Mouse (Mus musculus) liver, adult 2 months (tissue): ENCODE results near the gene Gon7. TPM values are rescaled to one million over a fixed set of nuclear protein-coding genes. Genes with fewer than 3 reads are reported as not detected.

Source experiments
- DNase-seq: peaks from one replicate; pipeline ENCODE4 v3.0.0-alpha.2; 2011; ENCODE audit warnings: low read depth, low spot score; ENCODE audit errors: extremely low read depth
- H3K27ac ChIP-seq: fragments of 200-500 bp; replicated peaks from 2 replicates; pipeline ENCODE4 v1.5.1; 2012; ENCODE audit warnings: low read depth, mild to moderate bottlenecking, control low read depth, inconsistent platforms, low read length; ENCODE audit not compliant: insufficient read depth
- H3K27me3 ChIP-seq: fragments of 200-500 bp; 2 replicates; pipeline ENCODE4 v1.6.1; 2012; ENCODE audit warnings: mild to moderate bottlenecking, moderate library complexity, low read length, inconsistent platforms; ENCODE audit not compliant: control insufficient read depth, insufficient read depth
- H3K36me3 ChIP-seq: fragments of 200-500 bp; 2 replicates; pipeline ENCODE4 v1.6.1; 2012; ENCODE audit warnings: low read length, inconsistent platforms; ENCODE audit not compliant: control insufficient read depth, insufficient read depth
- H3K4me1 ChIP-seq: fragments of 200-500 bp; 2 replicates; pipeline ENCODE4 v1.6.1; 2011; ENCODE audit warnings: low read length; ENCODE audit not compliant: control insufficient read depth, insufficient read depth
- H3K4me3 ChIP-seq: fragments of 200-500 bp; 2 replicates; pipeline ENCODE4 v1.5.1; 2011; ENCODE audit warnings: low read depth, mild to moderate bottlenecking, control low read depth, low read length, moderate library complexity; ENCODE audit not compliant: insufficient read depth
- H3K79me2 ChIP-seq: fragments of 200-500 bp; 2 replicates; pipeline ENCODE4 v1.6.1; 2012; ENCODE audit warnings: inconsistent platforms, mild to moderate bottlenecking, low read length, moderate library complexity; ENCODE audit not compliant: control insufficient read depth, insufficient read depth
- H3K9ac ChIP-seq: fragments of 200-500 bp; 2 replicates; pipeline ENCODE4 v1.6.1; 2012; ENCODE audit warnings: low read depth, mild to moderate bottlenecking, control low read depth, inconsistent platforms, low read length
- CTCF ChIP-seq: fragments of 200-500 bp; IDR thresholded peaks from 2 replicates; pipeline ENCODE4 v1.5.1; 2011; ENCODE audit warnings: low read depth, low read length, control low read depth
- POLR2A ChIP-seq: fragments of 200-500 bp; IDR thresholded peaks from 2 replicates; pipeline ENCODE4 v1.6.1; 2011; ENCODE audit warnings: low read length, control low read depth; ENCODE audit not compliant: insufficient read depth; ENCODE audit errors: extremely low read depth
- WGBS: fragments of 180-500 bp; shearing (Covaris S2); methylation state at CpG from one replicate; pipeline ENCODE4 v1.1.7; 2018; 5-methylcytosine and 5-hydroxymethylcytosine counted together
- polyA plus RNA-seq: library from polyadenylated mRNA; depleted of rRNA; stranded (reverse); fragments of >200 nt; gene quantifications from 2 replicates; pipeline ENCODE4 v1.2.3, GENCODE M21; 2012
- total RNA-seq: library from RNA; depleted of rRNA; stranded (reverse); fragments of >200 nt; gene quantifications from 2 replicates; pipeline ENCODE4 v1.2.3, GENCODE M21; 2014

Gene Gon7
- total and polyA plus RNA-seq, 2 experiments = 5.6 to 11.5 TPM

GRCm38 (mm10) chr12:102729855-102730797 lies 27.5 kb downstream of the Gon7 start:
- Histone ChIP-seq H3K4me3 (no peak overlapping the region), H3K27me3 (no peaks in the 10 kb centered on the region), H3K27ac (no peak overlapping the region), H3K79me2 (no peaks in the 10 kb centered on the region), H3K4me1 (no peaks in the 10 kb centered on the region), H3K36me3 (no peaks in the 10 kb centered on the region), H3K9ac (no peak overlapping the region)
- WGBS = 54% methylated on average over 26 of the region's 26 CpGs
- peak; percentile 29 for DNase-seq
- TF ChIP-seq POLR2A = no peak
- TF ChIP-seq CTCF = no peak

GRCm38 (mm10) chr12:102725761-102726175 lies 31.8 kb downstream of the Gon7 start:
- no peak overlapping the region for H3K4me3 ChIP-seq
- no peaks in the 10 kb centered on the region for H3K4me1 ChIP-seq
- no peaks in the 10 kb centered on the region for H3K79me2 ChIP-seq
- no peaks in the 10 kb centered on the region for H3K27me3 ChIP-seq
- H3K36me3 ChIP-seq = no peaks in the 10 kb centered on the region
- no peak for DNase-seq
- 72% methylated on average over 7 of the region's 7 CpGs for WGBS
- TF ChIP-seq POLR2A (no peak), CTCF (no peak)
- H3K27ac ChIP-seq = no peak overlapping the region
- H3K9ac ChIP-seq = no peak overlapping the region

GRCm38 (mm10) chr12:102725146-102725545 lies 32.5 kb downstream of the Gon7 start:
- DNase-seq = no peak
- no peaks in the 10 kb centered on the region for H3K27me3 ChIP-seq
- H3K79me2 ChIP-seq = no peaks in the 10 kb centered on the region
- no peak overlapping the region for H3K9ac ChIP-seq
- WGBS = 90% methylated on average over 6 of the region's 6 CpGs
- TF ChIP-seq POLR2A (no peak), CTCF (no peak)
- H3K4me1 ChIP-seq = no peaks in the 10 kb centered on the region
- no peaks in the 10 kb centered on the region for H3K36me3 ChIP-seq
- no peak overlapping the region for H3K4me3 ChIP-seq
- no peak overlapping the region for H3K27ac ChIP-seq

- Histone ChIP-seq H3K27me3 (no peaks in the 10 kb centered on the region), H3K9ac (no peak overlapping the region), H3K27ac (no peak overlapping the region), H3K36me3 (no peaks in the 10 kb centered on the region), H3K4me1 (no peaks in the 10 kb centered on the region), H3K79me2 (no peaks in the 10 kb centered on the region), H3K4me3 (no peak overlapping the region)
- TF ChIP-seq CTCF (no peak), POLR2A (no peak)
- DNase-seq = no peak
- WGBS = 80% methylated on average over 6 of the region's 6 CpGs
These were observed 33.7 kb downstream of the Gon7 start for GRCm38 (mm10) chr12:102723861-102724260.

GRCm38 (mm10) chr12:102722966-102723365 lies 34.6 kb downstream of the Gon7 start:
- Histone ChIP-seq H3K9ac (no peak overlapping the region), H3K4me3 (no peak overlapping the region), H3K36me3 (no peaks in the 10 kb centered on the region), H3K27me3 (no peaks in the 10 kb centered on the region), H3K4me1 (no peaks in the 10 kb centered on the region), H3K27ac (no peak overlapping the region), H3K79me2 (no peaks in the 10 kb centered on the region)
- TF ChIP-seq POLR2A (no peak), CTCF (no peak)
- 79% methylated on average over 8 of the region's 8 CpGs for WGBS
- DNase-seq = no peak

- H3K27ac ChIP-seq = no peak overlapping the region
- H3K4me1 ChIP-seq = no peaks in the 10 kb centered on the region
- no peak overlapping the region for H3K9ac ChIP-seq
- no peaks in the 10 kb centered on the region for H3K27me3 ChIP-seq
- no peak for DNase-seq
- no peak overlapping the region for H3K4me3 ChIP-seq
- H3K79me2 ChIP-seq = no peaks in the 10 kb centered on the region
- 80% methylated on average over 11 of the region's 11 CpGs for WGBS
- TF ChIP-seq POLR2A = no peak
- TF ChIP-seq CTCF = no peak
- H3K36me3 ChIP-seq = no peaks in the 10 kb centered on the region
These were observed 35.2 kb downstream of the Gon7 start for GRCm38 (mm10) chr12:102722451-102722850.
